ENCODE assay signal across 14 mouse cellular contexts in the genomic region with DNA sequence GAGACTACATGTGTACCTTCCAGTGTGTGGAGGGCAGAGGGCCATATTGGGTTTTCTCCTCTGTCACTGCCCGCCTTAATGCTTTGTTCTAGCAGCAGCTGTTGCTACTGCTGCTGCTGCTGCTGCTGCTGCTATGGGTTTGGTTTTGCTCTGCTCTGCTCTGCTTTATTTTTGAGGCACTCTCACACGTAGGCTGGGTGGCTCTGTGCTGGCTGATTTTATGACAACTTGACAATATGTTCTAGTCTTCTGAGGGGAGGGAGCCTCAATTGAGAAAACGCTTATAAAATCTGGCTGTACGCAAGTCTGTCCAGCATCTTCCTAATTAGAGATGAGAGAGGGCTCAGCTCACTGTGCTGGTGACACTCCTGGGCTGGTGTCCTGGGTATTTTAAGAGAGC.
"Had no signal": no experiment of that assay in that cellular context is flagged by ENCODE, and none has a peak within 500 bp of the region (broad histone marks: within the 10 kb centered on the region; RNA-seq: fewer than 3 reads in every experiment).

No protein-coding gene starts in this region.

- DNase-seq: kidney, adult 2 months; kidney, postnatal 25 days; lung, embryonic 14.5 days; lung, postnatal 10 days; lung, postnatal 4 days; right cerebral cortex, postnatal 4 days; spleen, adult 18-20 months; thymus, adult 2 months; thymus, postnatal 25 days had no signal

- H3K27ac ChIP-seq: kidney, embryonic 15.5 days; liver, embryonic 12.5 days; midbrain, embryonic 15.5 days had no signal

- H3K9me3 ChIP-seq: kidney, embryonic 15.5 days; limb, embryonic 15.5 days; liver, embryonic 12.5 days; midbrain, embryonic 15.5 days had no signal

- H3K27me3 ChIP-seq: kidney, embryonic 15.5 days; limb, embryonic 15.5 days; liver, embryonic 12.5 days; midbrain, embryonic 15.5 days had no signal

- H3K4me2 ChIP-seq: kidney, embryonic 15.5 days; limb, embryonic 15.5 days; liver, embryonic 12.5 days; lung, embryonic 14.5 days; midbrain, embryonic 11.5 days; midbrain, embryonic 15.5 days had no signal

- H3K36me3 ChIP-seq: kidney, embryonic 15.5 days; liver, embryonic 12.5 days; midbrain, embryonic 15.5 days had no signal

- H3K9ac ChIP-seq: kidney, embryonic 15.5 days; limb, embryonic 15.5 days; liver, embryonic 12.5 days; lung, embryonic 14.5 days; midbrain, embryonic 15.5 days had no signal

- ATAC-seq: liver, embryonic 12.5 days had no signal

- H3K4me3 ChIP-seq: kidney, embryonic 15.5 days; limb, embryonic 15.5 days; liver, embryonic 12.5 days; midbrain, embryonic 15.5 days had no signal
